Mouse (Mus musculus) lung, embryonic 15.5 days (tissue): Measurements from ENCODE around the gene Taz. TPM values are rescaled to one million over a fixed set of nuclear protein-coding genes. Genes with fewer than 3 reads are reported as not detected.
A peak's percentile ranks its signal among the peaks of the same experiment; 100 is the strongest.

Source experiments
- ATAC-seq: fragments of 200-750 bp; cut with Nextera tagmentation; 2 replicates; pipeline ENCODE4 v1.8.0; 2017; ENCODE audit warnings: moderate number of reproducible peaks, borderline replicate concordance; ENCODE audit not compliant: low FRiP score, low TSS enrichment; ENCODE audit errors: extremely low read depth
- H3K27ac ChIP-seq: fragments of 300-500 bp; sonication (generic); 2 replicates; pipeline ENCODE4 v1.5.1; 2015; ENCODE audit warnings: moderate library complexity, mild to moderate bottlenecking, inconsistent platforms
- H3K27me3 ChIP-seq: fragments of 300-500 bp; sonication (generic); 2 replicates; pipeline ENCODE4 v1.6.1; 2015; ENCODE audit warnings: inconsistent platforms
- H3K36me3 ChIP-seq: fragments of 300-500 bp; sonication (generic); 2 replicates; pipeline ENCODE4 v1.6.1; 2015; ENCODE audit warnings: inconsistent platforms
- H3K4me1 ChIP-seq: fragments of 300-500 bp; sonication (generic); 2 replicates; pipeline ENCODE4 v1.6.1; 2015; ENCODE audit warnings: inconsistent platforms
- H3K4me2 ChIP-seq: fragments of 300-500 bp; sonication (generic); 2 replicates; pipeline ENCODE4 v1.6.1; 2015; ENCODE audit warnings: inconsistent platforms, mild to moderate bottlenecking, moderate library complexity
- H3K4me3 ChIP-seq: fragments of 300-500 bp; sonication (generic); 2 replicates; pipeline ENCODE4 v1.5.1; 2015; ENCODE audit warnings: mild to moderate bottlenecking, inconsistent platforms
- H3K9ac ChIP-seq: fragments of 300-500 bp; sonication (generic); 2 replicates; pipeline ENCODE4 v1.6.1; 2015; ENCODE audit warnings: inconsistent platforms
- H3K9me3 ChIP-seq: fragments of 300-500 bp; sonication (generic); 2 replicates; pipeline ENCODE4 v1.6.1; 2016; ENCODE audit warnings: inconsistent platforms
- WGBS: fragments of 180-500 bp; shearing (Covaris S2); methylation state at CpG from one replicate; pipeline ENCODE4 v1.1.7; 2015; 5-methylcytosine and 5-hydroxymethylcytosine counted together
- polyA plus RNA-seq: library from polyadenylated mRNA; unstranded; fragments of >200 nt; fragmentation: Nextera tagmentation; extraction: Ambion mirVana; gene quantifications from 2 replicates; pipeline ENCODE4 v1.2.1, GENCODE M21; 2015

Taz gene
- polyA plus RNA-seq, 1 experiment from 2014 or later, result 83.8 TPM

DNA sequence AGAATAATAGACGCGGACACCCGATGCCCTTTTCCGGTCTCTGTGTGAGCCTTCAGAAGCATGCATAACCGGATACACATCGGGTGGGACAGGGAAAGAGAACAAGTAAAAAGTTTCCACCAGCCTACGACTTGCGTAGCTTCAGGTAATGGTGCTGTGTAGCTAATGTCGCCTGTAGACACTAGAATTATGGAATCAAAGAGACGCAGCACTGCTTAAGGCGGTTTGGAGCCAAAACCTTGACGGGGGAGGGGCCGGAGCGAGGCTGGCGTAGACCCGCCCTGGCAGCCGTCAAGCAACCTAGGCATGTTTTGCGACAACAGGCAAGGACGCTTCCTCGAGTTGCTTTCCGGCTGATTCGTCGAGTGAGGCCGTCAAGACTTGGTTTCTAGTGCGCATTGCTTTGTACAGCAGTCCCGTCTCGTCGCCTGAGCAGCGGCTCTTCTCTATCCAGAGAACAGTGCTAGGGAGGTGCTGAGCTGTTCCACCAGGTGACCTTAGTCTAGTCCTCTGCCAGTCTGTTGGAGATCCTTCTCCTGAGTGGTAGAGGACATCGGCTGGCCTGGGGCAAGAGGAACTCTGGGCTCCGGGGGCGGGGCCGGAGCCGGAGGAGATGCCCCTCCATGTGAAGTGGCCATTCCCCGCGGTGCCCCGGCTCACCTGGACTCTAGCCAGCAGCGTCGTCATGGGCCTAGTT lies 831 bp downstream of the Taz start:
- Histone ChIP-seq H3K4me3 (peak overlapping the region; percentile 57), H3K4me1 (0 out of 2 replicates have a peak, but pooled peaks cover 7% of the 10 kb centered on the region), H3K9ac (peak overlapping the region; percentile 64), H3K27ac (peak overlapping the region; percentile 92), H3K27me3 (no peaks in the 10 kb centered on the region), H3K36me3 (no peaks in the 10 kb centered on the region), H3K4me2 (peak overlapping the region; percentile 74), H3K9me3 (no peaks in the 10 kb centered on the region)
- 18% methylated on average over 39 of the region's 39 CpGs for WGBS
- peak; percentile 68 for ATAC-seq

DNA sequence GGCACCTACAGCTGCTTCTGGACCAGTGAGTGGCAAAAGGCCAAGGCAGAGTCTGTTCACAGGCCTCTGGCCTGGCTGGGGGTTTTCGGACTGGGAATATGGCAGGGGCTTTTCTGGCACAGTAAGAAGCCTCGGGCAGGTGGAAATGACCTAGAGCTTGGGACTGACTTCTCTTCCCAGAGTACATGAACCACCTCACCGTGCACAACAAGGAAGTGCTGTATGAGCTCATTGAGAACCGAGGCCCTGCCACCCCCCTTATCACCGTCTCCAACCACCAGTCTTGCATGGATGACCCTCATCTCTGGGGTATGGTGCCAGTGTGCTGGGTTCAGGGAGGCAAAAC lies 1.4 kb downstream of the Taz start:
- Histone ChIP-seq H3K4me1 (0 out of 2 replicates have a peak, but pooled peaks cover 7% of the 10 kb centered on the region), H3K4me3 (peak overlapping the region; percentile 57), H3K27ac (peak overlapping the region; percentile 92), H3K9me3 (no peaks in the 10 kb centered on the region), H3K4me2 (peak overlapping the region; percentile 74), H3K9ac (peak overlapping the region; percentile 64), H3K27me3 (no peaks in the 10 kb centered on the region), H3K36me3 (no peaks in the 10 kb centered on the region)
- 37% methylated on average over 5 of the region's 5 CpGs for WGBS
- no peak; the same call in none of the 2 replicates for ATAC-seq

DNA sequence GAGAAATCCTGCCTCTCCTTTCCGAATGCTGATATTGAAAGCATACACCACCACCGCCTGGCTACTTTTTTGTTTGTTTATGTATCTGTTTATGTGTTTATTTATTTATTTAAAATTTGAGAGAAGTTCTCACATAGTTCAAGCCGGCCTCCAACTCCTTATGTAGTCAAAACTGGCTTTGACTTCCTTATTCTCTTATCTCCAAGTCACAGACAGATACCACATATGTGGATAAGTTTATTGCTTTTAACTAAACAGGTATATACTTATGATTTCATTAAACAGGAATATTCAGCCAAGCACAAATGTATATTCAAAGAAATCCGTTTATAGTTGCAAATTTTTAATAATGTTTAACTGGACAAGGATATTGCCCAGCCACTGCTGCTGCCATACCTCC lies 11.7 kb downstream of the Taz start:
- no peaks in the 10 kb centered on the region for H3K36me3 ChIP-seq
- ATAC-seq, result no peak
- H3K9ac ChIP-seq, result no peak overlapping the region
- H3K4me3 ChIP-seq, result no peak overlapping the region
- no peaks in the 10 kb centered on the region for H3K27me3 ChIP-seq
- no peak overlapping the region for H3K27ac ChIP-seq
- no peaks in the 10 kb centered on the region for H3K4me1 ChIP-seq
- H3K4me2 ChIP-seq, result no peak overlapping the region
- H3K9me3 ChIP-seq, result no peaks in the 10 kb centered on the region
- 66% methylated on average over 4 of the region's 4 CpGs for WGBS

DNA sequence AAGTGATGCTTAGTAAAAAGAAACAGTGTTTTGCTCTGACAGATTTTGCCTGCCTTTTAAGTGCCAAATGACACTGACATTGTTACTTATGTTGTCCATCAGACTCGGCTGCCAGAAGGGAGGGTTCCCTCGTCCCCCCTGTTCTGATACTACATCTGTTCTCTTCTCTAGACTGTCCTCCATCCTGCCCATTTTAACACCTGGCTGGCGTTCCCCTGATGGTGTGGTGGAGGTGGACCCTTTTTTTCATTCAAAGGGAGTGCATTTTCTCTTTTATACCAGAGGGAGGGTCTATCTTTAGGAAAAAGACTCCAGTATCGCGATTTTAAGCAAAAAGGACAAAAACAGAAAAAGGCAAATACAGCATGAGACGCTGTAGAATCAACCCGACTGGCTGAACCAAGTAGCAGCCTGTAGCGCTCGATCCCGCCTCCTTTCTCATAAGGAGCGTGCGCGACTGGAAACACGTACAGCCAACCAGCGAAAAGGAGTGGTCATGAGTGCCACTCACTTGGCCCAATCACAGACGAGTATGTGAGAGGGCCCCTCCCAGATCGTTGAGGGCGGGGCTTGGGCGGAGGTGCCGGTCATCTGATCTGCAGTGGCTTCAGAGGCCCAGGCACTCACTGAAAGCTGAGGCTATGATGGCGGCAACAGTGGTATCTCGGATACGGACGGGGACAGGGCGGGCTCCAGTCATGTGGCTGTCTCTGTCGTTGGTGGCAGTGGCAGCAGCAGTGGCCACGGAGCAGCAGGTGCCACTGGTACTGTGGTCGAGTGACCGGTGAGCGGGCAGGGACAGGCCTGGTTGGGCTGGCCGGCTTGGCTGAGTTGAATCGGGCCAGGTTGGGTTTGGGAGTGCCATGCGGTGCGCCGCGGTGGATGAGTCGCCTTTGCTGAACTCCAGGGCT lies 15.1 kb downstream of the Taz start, which contains the start of gene Atp6ap1:
Atp6ap1 (plus strand) TSS at position 560 of the 911 bp plus-strand sequence.
- Histone ChIP-seq H3K4me1 (no peaks in the 10 kb centered on the region), H3K9ac (peak within 1 kb of the TSS; percentile 72), H3K4me2 (peak within 1 kb of the TSS; percentile 66), H3K36me3 (peaks cover 14% of the 10 kb centered on the region; the same call in 1 of the 2 replicates), H3K4me3 (peak within 1 kb of the TSS; percentile 71), H3K9me3 (no peaks in the 10 kb centered on the region), H3K27ac (peak within 1 kb of the TSS; percentile 47), H3K27me3 (no peaks in the 10 kb centered on the region)
- ATAC-seq, result peak; percentile 99
- 13% methylated on average over 37 of the region's 37 CpGs for WGBS

DNA sequence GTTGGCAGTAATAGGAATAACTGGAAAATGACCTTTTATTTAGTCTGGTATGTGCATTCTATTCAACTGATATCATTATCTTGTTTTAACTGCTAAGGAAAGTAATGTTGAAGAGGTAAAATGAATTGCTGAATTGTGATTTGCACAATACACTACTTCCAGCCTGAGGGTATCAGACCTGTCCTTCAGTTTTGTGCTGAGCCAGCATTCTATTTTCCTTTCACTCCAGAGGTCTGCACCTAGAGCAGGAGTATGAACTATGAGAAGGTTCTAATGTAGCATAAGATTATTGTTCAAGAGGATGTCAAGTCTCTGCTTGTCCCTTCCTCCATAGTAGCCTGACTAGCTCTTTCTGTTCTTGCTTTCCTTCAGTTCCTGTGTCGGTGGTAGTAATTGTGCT lies 16.6 kb downstream of the Taz start:
- WGBS, result 80% methylated on average over 1 of the region's 1 CpGs

DNA sequence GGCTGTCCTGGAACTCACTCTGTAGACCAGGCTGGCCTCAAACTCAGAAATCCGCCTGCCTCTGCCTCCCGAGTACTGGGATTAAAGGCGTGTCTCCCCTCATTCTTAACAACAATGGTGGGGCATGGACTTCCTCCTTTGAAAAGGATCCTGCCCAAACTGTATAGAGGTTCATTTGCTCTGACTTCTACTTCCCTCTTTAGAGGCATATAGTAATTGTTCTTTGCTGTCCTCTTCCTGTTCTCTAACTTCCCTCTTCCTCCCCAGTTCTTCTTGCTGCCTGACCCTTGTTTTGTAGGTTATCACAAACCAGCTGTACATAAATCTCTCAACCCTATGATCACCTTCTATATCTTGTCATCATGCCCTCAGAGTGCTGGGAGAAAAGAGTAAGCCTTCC lies 18.0 kb downstream of the Taz start:
- no peaks in the 10 kb centered on the region for H3K4me1 ChIP-seq
- peaks cover 18% of the 10 kb centered on the region; the same call in 1 of the 2 replicates for H3K36me3 ChIP-seq
- no peak overlapping the region for H3K4me3 ChIP-seq
- H3K9ac ChIP-seq, result no peak overlapping the region
- no peaks in the 10 kb centered on the region for H3K27me3 ChIP-seq
- H3K27ac ChIP-seq, result no peak overlapping the region
- ATAC-seq, result no peak
- no peaks in the 10 kb centered on the region for H3K9me3 ChIP-seq
- WGBS, result 86% methylated on average over 3 of the region's 3 CpGs
- no peak overlapping the region for H3K4me2 ChIP-seq

More for the DNA sequence above, 16.6 kb downstream of the Taz start:
- no peaks in the 10 kb centered on the region for H3K9me3 ChIP-seq
- H3K4me1 ChIP-seq, result no peaks in the 10 kb centered on the region
- no peak overlapping the region for H3K27ac ChIP-seq
- H3K36me3 ChIP-seq, result peaks cover 16% of the 10 kb centered on the region; the same call in 1 of the 2 replicates
- no peak for ATAC-seq
- no peak overlapping the region for H3K4me2 ChIP-seq
- no peak overlapping the region for H3K9ac ChIP-seq
- H3K27me3 ChIP-seq, result no peaks in the 10 kb centered on the region
- no peak overlapping the region for H3K4me3 ChIP-seq

DNA sequence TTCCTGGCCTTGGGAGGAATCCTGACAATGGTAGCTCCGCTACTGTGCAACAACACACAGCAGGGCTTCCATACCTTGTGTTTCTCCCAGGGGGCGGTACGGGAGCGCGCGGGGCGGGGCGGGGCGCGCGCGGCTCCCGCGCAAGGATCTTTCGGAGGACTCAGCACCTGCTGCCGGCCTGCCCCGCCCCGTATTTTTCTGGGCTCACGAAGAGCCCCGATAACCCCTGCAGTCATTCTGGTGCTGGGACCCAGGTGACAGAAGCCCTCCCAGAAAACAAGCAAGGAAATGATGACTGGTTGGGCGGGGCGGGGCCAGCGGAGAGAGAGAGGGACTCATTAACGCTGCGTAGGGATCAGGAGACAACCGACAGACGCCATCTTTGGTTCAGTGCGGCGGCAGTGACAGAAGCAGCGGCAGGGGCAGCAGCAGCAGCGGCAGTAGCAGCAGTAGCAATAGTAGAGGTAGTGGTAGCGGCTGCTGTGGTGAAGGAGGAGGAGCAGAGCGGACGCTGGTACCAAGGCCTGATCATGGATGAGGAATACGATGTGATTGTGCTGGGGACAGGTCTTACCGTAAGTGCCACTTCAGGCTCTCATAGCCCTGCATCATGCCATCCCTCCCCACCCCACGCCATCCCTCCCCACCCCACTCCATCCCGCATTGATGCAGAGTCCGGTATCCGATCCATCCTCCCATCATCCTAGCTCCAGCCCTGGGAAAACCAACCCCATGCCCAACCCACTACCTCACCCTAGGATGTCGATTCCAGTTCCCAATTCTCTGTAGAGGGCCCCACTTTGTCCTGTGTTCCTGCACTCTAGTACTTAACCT lies 23.4 kb downstream of the Taz start, which contains the start of gene Gdi1:
Gdi1 (plus strand) TSS at position 132 of the 834 bp plus-strand sequence.
- Histone ChIP-seq H3K9me3 (no peaks in the 10 kb centered on the region), H3K27ac (peak within 1 kb of the TSS; percentile 90), H3K4me2 (peak within 1 kb of the TSS; percentile 57), H3K4me3 (peak within 1 kb of the TSS; percentile 60), H3K36me3 (peaks cover 45% of the 10 kb centered on the region), H3K9ac (peak within 1 kb of the TSS; percentile 63), H3K4me1 (no peaks in the 10 kb centered on the region; the same call in 1 of the 2 replicates), H3K27me3 (no peaks in the 10 kb centered on the region)
- peak; percentile 85 for ATAC-seq
- 13% methylated on average over 39 of the region's 41 CpGs for WGBS

DNA sequence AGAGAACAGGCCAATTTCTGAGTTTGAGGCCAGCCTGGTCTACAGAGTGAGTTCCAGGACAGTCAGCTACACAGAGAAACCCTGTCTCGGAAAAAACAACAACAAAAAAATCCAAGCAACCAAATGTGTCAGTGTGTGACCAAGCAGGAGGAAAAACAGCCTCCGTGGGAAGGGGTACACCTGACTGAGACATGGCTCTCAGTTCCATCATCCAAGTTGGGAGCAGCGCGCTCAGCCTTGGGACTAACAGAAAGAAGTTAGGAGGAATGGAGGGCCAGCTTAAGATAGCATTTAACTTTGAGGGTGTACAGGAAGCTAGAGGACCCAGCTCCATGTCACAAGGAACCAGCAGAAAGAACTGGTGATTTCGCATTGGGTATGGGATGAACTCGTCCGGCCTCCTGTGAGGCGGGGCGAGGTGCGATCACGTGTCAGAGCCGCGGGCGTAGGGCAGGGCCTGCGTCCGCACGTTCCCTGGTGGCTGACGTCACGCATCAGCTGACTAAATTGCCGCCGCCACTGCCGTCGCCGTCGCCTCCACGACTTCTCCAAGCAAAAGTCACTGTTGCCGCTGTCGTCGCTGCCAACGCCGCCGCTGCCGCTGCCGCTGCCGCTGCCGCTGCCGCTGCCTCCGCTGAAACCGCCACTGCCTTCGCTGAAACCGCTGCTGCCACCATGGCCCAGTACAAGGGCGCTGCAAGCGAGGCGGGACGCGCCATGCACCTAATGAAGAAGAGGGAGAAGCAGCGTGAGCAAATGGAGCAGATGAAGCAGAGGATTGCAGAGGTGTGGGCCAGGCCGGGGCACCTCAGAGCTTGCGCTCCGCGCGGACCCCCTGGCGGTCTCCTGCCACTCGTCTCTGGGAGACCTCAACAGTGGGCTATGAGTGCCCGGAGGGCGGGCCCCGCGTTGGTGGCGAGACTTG lies 31.1 kb downstream of the Taz start, which contains the start of gene Fam50a:
Fam50a (plus strand) TSS at position 494 of the 925 bp plus-strand sequence.
- Histone ChIP-seq H3K27me3 (no peaks in the 10 kb centered on the region), H3K4me2 (peak within 1 kb of the TSS; percentile 69), H3K27ac (peak within 1 kb of the TSS; percentile 78), H3K9ac (peak within 1 kb of the TSS; percentile 80), H3K9me3 (no peaks in the 10 kb centered on the region), H3K4me1 (peaks cover 8% of the 10 kb centered on the region; the same call in 1 of the 2 replicates), H3K4me3 (peak within 1 kb of the TSS; percentile 68), H3K36me3 (peaks cover 29% of the 10 kb centered on the region)
- ATAC-seq, result peak; percentile 97
- WGBS, result 14% methylated on average over 51 of the region's 59 CpGs

DNA sequence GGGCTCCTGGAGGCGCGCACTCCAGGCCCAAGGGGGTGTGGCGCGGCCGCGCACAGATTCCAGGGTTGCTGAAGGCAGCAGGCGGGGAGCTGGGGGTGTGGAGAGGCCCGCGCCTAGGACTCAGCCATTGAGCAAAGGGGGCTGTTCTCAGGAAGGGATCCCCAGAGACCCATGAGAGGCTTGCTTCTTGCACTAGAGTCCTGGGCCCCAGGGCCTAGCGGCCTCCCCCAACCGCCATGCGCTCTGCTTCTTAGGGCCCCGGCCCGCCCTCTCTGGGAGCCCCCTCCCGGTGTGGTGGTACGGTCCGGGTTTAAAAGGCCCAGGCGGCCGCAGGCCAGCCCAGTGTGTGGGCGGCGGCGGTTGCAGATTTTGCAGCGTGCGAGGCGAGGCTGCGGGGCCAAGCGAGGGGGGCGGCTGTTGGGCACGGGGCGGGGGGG lies 47.0 kb downstream of the Taz start, which contains the start of gene Plxna3:
Plxna3 (plus strand) TSS at position 342 of the 437 bp plus-strand sequence.
- H3K4me3 ChIP-seq, result peak within 1 kb of the TSS; percentile 49
- peak within 1 kb of the TSS; percentile 56 for H3K9ac ChIP-seq
- peak within 1 kb of the TSS; percentile 78 for H3K27ac ChIP-seq
- ATAC-seq, result peak; percentile 95
- no peaks in the 10 kb centered on the region for H3K27me3 ChIP-seq
- no peaks in the 10 kb centered on the region for H3K9me3 ChIP-seq
- WGBS, result 18% methylated on average over 25 of the region's 30 CpGs
- no peaks in the 10 kb centered on the region for H3K36me3 ChIP-seq
- H3K4me2 ChIP-seq, result peak within 1 kb of the TSS; percentile 66
- H3K4me1 ChIP-seq, result 0 out of 2 replicates have a peak, but pooled peaks cover 6% of the 10 kb centered on the region

DNA sequence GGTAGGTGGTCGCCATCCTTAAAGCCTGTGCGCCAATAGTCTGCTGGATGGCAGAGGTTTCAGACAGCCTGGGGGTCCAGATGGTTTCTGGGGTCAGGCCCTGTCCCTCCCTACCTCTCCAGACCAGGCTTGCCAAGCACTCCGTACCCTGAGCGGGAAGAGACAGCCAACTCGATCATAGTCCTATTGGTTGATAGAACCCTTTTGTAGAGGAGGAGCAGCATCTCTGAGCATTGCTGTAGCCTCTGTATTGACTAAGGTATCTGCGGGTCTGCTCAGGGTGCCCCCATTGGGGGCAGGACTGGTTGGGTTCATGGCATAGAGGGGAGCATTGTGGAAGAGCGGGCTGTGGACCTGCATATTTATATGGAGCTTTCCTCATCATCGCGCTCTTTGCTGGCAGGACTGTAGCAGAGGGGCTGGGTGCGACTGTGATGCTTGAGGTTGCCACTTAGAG lies 47.5 kb downstream of the Taz start:
- no peaks in the 10 kb centered on the region for H3K27me3 ChIP-seq

More for the DNA sequence above, 47.5 kb downstream of the Taz start:
- Histone ChIP-seq H3K9ac (peak overlapping the region; percentile 56), H3K36me3 (no peaks in the 10 kb centered on the region), H3K27ac (no peak overlapping the region), H3K4me1 (0 out of 2 replicates have a peak, but pooled peaks cover 6% of the 10 kb centered on the region), H3K4me3 (peak overlapping the region; percentile 49), H3K4me2 (peak overlapping the region; percentile 66), H3K9me3 (no peaks in the 10 kb centered on the region)
- 14% methylated on average over 10 of the region's 10 CpGs for WGBS
- 0 out of 2 replicates have a peak, but pooled peaks have one; percentile 13 for ATAC-seq
